9 mouse cellular contexts compared by ENCODE assay signal in the genomic region with DNA sequence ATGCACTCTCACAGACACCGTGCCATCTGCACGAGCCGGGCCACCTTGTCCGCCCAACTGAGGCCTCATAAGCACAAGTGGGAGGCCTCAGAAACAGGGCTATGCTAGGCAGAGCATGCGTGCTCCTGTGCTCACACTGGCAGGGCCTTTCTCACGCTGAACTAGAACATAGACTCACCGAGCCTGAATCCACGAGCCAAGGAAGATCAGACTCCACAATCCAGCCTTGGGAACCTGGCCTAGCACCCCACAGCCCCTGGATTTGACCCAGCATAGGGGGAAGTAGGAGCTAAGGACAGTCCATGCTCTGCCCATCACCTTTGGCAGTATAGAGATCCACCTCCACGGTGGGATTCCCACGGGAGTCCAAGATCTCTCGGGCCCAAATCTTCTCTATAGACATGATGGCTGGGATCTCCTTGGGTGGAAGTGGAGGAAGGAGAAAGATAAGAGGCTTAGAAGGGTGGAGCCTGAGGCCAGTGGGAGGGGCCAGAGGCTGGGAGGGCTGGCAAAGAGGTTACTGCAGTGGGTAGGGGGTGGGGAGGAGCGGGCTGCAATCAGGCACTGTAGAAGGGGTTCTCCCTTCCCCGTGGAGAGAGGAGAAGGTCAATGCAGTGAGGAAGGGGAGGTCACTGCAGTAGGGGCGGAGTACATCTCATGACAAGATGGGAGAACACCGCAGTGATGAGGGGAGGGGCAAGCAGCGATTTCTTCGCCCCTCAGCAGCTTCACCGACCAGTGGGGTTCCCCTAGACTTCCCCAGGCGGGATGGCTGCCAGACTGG. TPM values are rescaled to one million over a fixed set of nuclear protein-coding genes. Genes with fewer than 3 reads are reported as not detected.
DNase-seq lines count a peak whose midpoint lies in the region; ATAC-seq and TF ChIP-seq lines count a peak whose summit lies in the region.
"Had no signal": no experiment of that assay in that cellular context is flagged by ENCODE, and none has a peak within 500 bp of the region (broad histone marks: within the 10 kb centered on the region; RNA-seq: fewer than 3 reads in every experiment).

No protein-coding gene starts in this region.

- H3K4me1 ChIP-seq in neural tube, embryonic 11.5 days (ENCODE audit: control insufficient read depth, insufficient read depth, low read length), result peaks cover 14% of the 10 kb centered on the region; the same call in 1 of the 2 replicates
- H3K4me1 ChIP-seq in neural tube, embryonic 14.5 days (ENCODE audit: control insufficient read depth, insufficient read depth, low read length), result peaks cover 9% of the 10 kb centered on the region

- peak overlapping the region; percentile 86 for H3K4me2 ChIP-seq in neural tube, embryonic 11.5 days (ENCODE audit: low read depth)
- H3K4me2 ChIP-seq in neural tube, embryonic 14.5 days (ENCODE audit: low read depth, low read length), result peak overlapping the region; percentile 71

- WGBS in neural tube, embryonic 11.5 days, result 22% methylated on average over 18 of the region's 19 CpGs
- WGBS in neural tube, embryonic 14.5 days, result 28% methylated on average over 19 of the region's 19 CpGs

- peak overlapping the region; percentile 44; the same call in 1 of the 2 replicates for H3K4me3 ChIP-seq in neural tube, embryonic 11.5 days (ENCODE audit: low read depth, low read length)
- peak overlapping the region; percentile 79 for H3K4me3 ChIP-seq in left cerebral cortex, adult 2 months
- H3K4me3 ChIP-seq in neural tube, embryonic 14.5 days (ENCODE audit: low read depth, low read length), result peak overlapping the region; percentile 47

- H3K36me3 ChIP-seq in neural tube, embryonic 11.5 days (ENCODE audit: control insufficient read depth, insufficient read depth, low read length), result no peaks in the 10 kb centered on the region
- H3K36me3 ChIP-seq in neural tube, embryonic 14.5 days (ENCODE audit: control insufficient read depth, insufficient read depth, low read length), result no peaks in the 10 kb centered on the region

- intact Hi-C loops in left cerebral cortex, adult 2 months (cut with DNase I), result no loop called here

- no peak overlapping the region for H3K27ac ChIP-seq in neural tube, embryonic 11.5 days (ENCODE audit: low read depth, low read length)
- peak overlapping the region; percentile 97 for H3K27ac ChIP-seq in left cerebral cortex, adult 2 months
- H3K27ac ChIP-seq in neural tube, embryonic 14.5 days (ENCODE audit: low read depth, low read length), result no peak overlapping the region

- no peaks in the 10 kb centered on the region for H3K9me3 ChIP-seq in neural tube, embryonic 11.5 days (ENCODE audit: control insufficient read depth, low read length)
- no peaks in the 10 kb centered on the region for H3K9me3 ChIP-seq in neural tube, embryonic 14.5 days (ENCODE audit: control insufficient read depth, low read length)

- peak; percentile 45 for DNase-seq in embryo, embryonic 11 days
- DNase-seq in embryo, embryonic 9.5 days (ENCODE audit: extremely low spot score), result no peak
- no peak for DNase-seq in neural tube, embryonic 11.5 days (ENCODE audit: low spot score)
- DNase-seq in neural tube, embryonic 10.5 days (ENCODE audit: extremely low spot score, low spot score), result no peak
- DNase-seq in left cerebral cortex, adult 2 months (ENCODE audit: extremely low spot score in 1 of 2, low spot score in 2 of 2), result peak; percentile 56 to 64
- DNase-seq in gastrocnemius, adult 8-10 months (ENCODE audit: low spot score in 2 of 2), result no peak

- ATAC-seq in neural tube, embryonic 11.5 days (ENCODE audit: insufficient read depth, low FRiP score, low TSS enrichment), result peak; percentile 32; the same call in 1 of the 2 replicates
- ATAC-seq in erythroid progenitor cell, adult 5-6 weeks (replicated peaks; ENCODE audit: low FRiP score, poor library complexity, severe bottlenecking), result peak; percentile 33; the same call in 1 of the 2 replicates
- peak; percentile 39 for ATAC-seq in neural tube, embryonic 14.5 days (ENCODE audit: low read depth)

- H3K9ac ChIP-seq in neural tube, embryonic 11.5 days (ENCODE audit: low read length), result no peak overlapping the region
- peak overlapping the region; percentile 57; the same call in 1 of the 2 replicates for H3K9ac ChIP-seq in neural tube, embryonic 14.5 days (replicated peaks; ENCODE audit: low read depth, low read length)

- no peak for TF ChIP-seq CTCF in left cerebral cortex, adult 2 months (IDR thresholded peaks at IDR 0.05)

- peaks cover 10% of the 10 kb centered on the region for H3K27me3 ChIP-seq in neural tube, embryonic 11.5 days (ENCODE audit: control insufficient read depth, insufficient read depth, low read length)
- no peaks in the 10 kb centered on the region; the same call in 1 of the 2 replicates for H3K27me3 ChIP-seq in neural tube, embryonic 14.5 days (ENCODE audit: control insufficient read depth, insufficient read depth, low read length)

RNA-seq across cellular contexts. Expression of a gene that starts 1.4 kb away (rescaled TPM):
- polyA plus RNA-seq in neural tube, embryonic 11.5 days (2014; fragmentation: Nextera tagmentation; extraction: Ambion mirVana), result 8.5 and 9.8 TPM in 2 replicates
- total RNA-seq in erythroid progenitor cell, adult 5-6 weeks (2015; ENCODE audit: low replicate concordance), result not detected in 2 replicates
- not detected in 2 replicates for total RNA-seq in erythroid progenitor cell, adult 5-6 weeks (2017; ENCODE audit: low replicate concordance)
- 1,000 to 10,000 TPM; 1,064 to 1,067 TPM for total RNA-seq in left cerebral cortex, adult 2 months (2021)
- polyA plus RNA-seq in neural tube, embryonic 14.5 days (2014; fragmentation: Nextera tagmentation; extraction: Ambion mirVana), result 154 and 205 TPM in 2 replicates
- total RNA-seq in gastrocnemius, adult 8-10 months (2022), result 1 to 10 TPM in 3 of 4 experiments, under 1 TPM in 1; 0.75 to 1.4 (median 1.1) TPM

RNA-seq across cellular contexts. Expression of a gene that starts 11.4 kb away (rescaled TPM):
- 0.27 and 1.4 TPM in 2 replicates for polyA plus RNA-seq in neural tube, embryonic 11.5 days (2014; fragmentation: Nextera tagmentation; extraction: Ambion mirVana)
- total RNA-seq in erythroid progenitor cell, adult 5-6 weeks (2015; ENCODE audit: low replicate concordance), result not detected in 2 replicates
- not detected in 2 replicates for total RNA-seq in erythroid progenitor cell, adult 5-6 weeks (2017; ENCODE audit: low replicate concordance)
- 1 to 10 TPM; 1.6 to 1.9 TPM for total RNA-seq in left cerebral cortex, adult 2 months (2021)
- 0.67 and 0.92 TPM in 2 replicates for polyA plus RNA-seq in neural tube, embryonic 14.5 days (2014; fragmentation: Nextera tagmentation; extraction: Ambion mirVana)
- not detected for total RNA-seq in gastrocnemius, adult 8-10 months (2022)

RNA-seq across cellular contexts. Expression of a gene that starts 11.8 kb away (rescaled TPM):
- polyA plus RNA-seq in neural tube, embryonic 11.5 days (2014; fragmentation: Nextera tagmentation; extraction: Ambion mirVana), result 11.8 and 12.1 TPM in 2 replicates
- total RNA-seq in erythroid progenitor cell, adult 5-6 weeks (2015; ENCODE audit: low replicate concordance), result 9.4 and 13.8 TPM in 2 replicates
- 0.15 and 0.51 TPM in 2 replicates for total RNA-seq in erythroid progenitor cell, adult 5-6 weeks (2017; ENCODE audit: low replicate concordance)
- 100 to 1,000 TPM; 170 to 181 TPM for total RNA-seq in left cerebral cortex, adult 2 months (2021)
- 21.5 and 27.5 TPM in 2 replicates for polyA plus RNA-seq in neural tube, embryonic 14.5 days (2014; fragmentation: Nextera tagmentation; extraction: Ambion mirVana)
- 10 to 100 TPM; 41.9 to 59.4 (median 49.2) TPM for total RNA-seq in gastrocnemius, adult 8-10 months (2022)

RNA-seq across cellular contexts. Expression of a gene that starts 12.3 kb away (rescaled TPM):
- polyA plus RNA-seq in neural tube, embryonic 11.5 days (2014; fragmentation: Nextera tagmentation; extraction: Ambion mirVana), result not detected in 2 replicates
- not detected in 2 replicates for total RNA-seq in erythroid progenitor cell, adult 5-6 weeks (2015; ENCODE audit: low replicate concordance)
- not detected in 2 replicates for total RNA-seq in erythroid progenitor cell, adult 5-6 weeks (2017; ENCODE audit: low replicate concordance)
- total RNA-seq in left cerebral cortex, adult 2 months (2021), result not detected
- not detected in 2 replicates for polyA plus RNA-seq in neural tube, embryonic 14.5 days (2014; fragmentation: Nextera tagmentation; extraction: Ambion mirVana)
- not detected for total RNA-seq in gastrocnemius, adult 8-10 months (2022)
- total RNA-seq: hematopoietic stem cell, adult 5-6 weeks had no signal

RNA-seq across cellular contexts. Expression of a gene that starts 26.9 kb away (rescaled TPM):
- polyA plus RNA-seq in neural tube, embryonic 11.5 days (2014; fragmentation: Nextera tagmentation; extraction: Ambion mirVana), result 456 and 504 TPM in 2 replicates
- 26.0 and 63.4 TPM in 2 replicates for total RNA-seq in erythroid progenitor cell, adult 5-6 weeks (2015; ENCODE audit: low replicate concordance)
- 21.9 and 23.3 TPM in 2 replicates for total RNA-seq in erythroid progenitor cell, adult 5-6 weeks (2017; ENCODE audit: low replicate concordance)
- total RNA-seq in left cerebral cortex, adult 2 months (2021), result 100 to 1,000 TPM; 298 to 309 TPM
- 634 and 689 TPM in 2 replicates for polyA plus RNA-seq in neural tube, embryonic 14.5 days (2014; fragmentation: Nextera tagmentation; extraction: Ambion mirVana)
- total RNA-seq in gastrocnemius, adult 8-10 months (2022), result 100 to 1,000 TPM; 146 to 173 (median 164) TPM

Comparison
In these comparisons a context has a peak if more than half of its experiments do, and no peak if none do; other contexts are left out.
1. DNase-seq: peak in embryo, embryonic 11 days (single experiment) and left cerebral cortex, adult 2 months (2 of 2); none in embryo, embryonic 9.5 days (single experiment), neural tube, embryonic 11.5 days (single experiment), neural tube, embryonic 10.5 days (single experiment) and gastrocnemius, adult 8-10 months (0 of 2).
2. RNA of a gene that starts 1.4 kb away (total RNA-seq): 1,064 to 1,067 TPM in left cerebral cortex, adult 2 months; 0.75 to 1.4 TPM in gastrocnemius, adult 8-10 months and not detected in erythroid progenitor cell, adult 5-6 weeks; every median in the first group is over 100 times any median in the second.
3. Peak in every context shown above with its lines, with median percentiles within 50 percentile points of each other: ATAC-seq and H3K4me3 ChIP-seq.